Mouse (Mus musculus) liver, embryonic 16.5 days (tissue): ENCODE data around the gene Clic3. TPM values are rescaled to one million over a fixed set of nuclear protein-coding genes. Genes with fewer than 3 reads are reported as not detected.

ENCODE experiments used
- ATAC-seq: fragments of 200-750 bp; cut with Nextera tagmentation; 2 replicates; pipeline ENCODE4 v1.8.0; 2017; ENCODE audit warnings: low read depth, mild to moderate bottlenecking, moderate number of reproducible peaks, moderate library complexity
- H3K27ac ChIP-seq: fragments of 300-500 bp; sonication (generic); 2 replicates; pipeline ENCODE4 v1.5.1; 2014; ENCODE audit warnings: mild to moderate bottlenecking, low read length
- H3K27me3 ChIP-seq: fragments of 300-500 bp; sonication (generic); 2 replicates; pipeline ENCODE4 v1.6.1; 2014; ENCODE audit warnings: low read depth, low read length, mixed read lengths; ENCODE audit not compliant: control insufficient read depth, insufficient read depth
- H3K36me3 ChIP-seq: fragments of 300-500 bp; sonication (generic); 2 replicates; pipeline ENCODE4 v1.6.1; 2014; ENCODE audit warnings: mild to moderate bottlenecking; ENCODE audit not compliant: control insufficient read depth, insufficient read depth
- H3K4me1 ChIP-seq: fragments of 300-500 bp; sonication (generic); 2 replicates; pipeline ENCODE4 v1.6.1; 2014; ENCODE audit warnings: low read depth, low read length, mixed read lengths; ENCODE audit not compliant: control insufficient read depth
- H3K4me2 ChIP-seq: fragments of 300-500 bp; sonication (generic); 2 replicates; pipeline ENCODE4 v1.6.1; 2014; ENCODE audit warnings: low read depth, low read length, mixed read lengths
- H3K4me3 ChIP-seq: fragments of 300-500 bp; sonication (generic); 2 replicates; pipeline ENCODE4 v1.5.1; 2014; ENCODE audit warnings: low read depth, mild to moderate bottlenecking, low read length
- H3K9ac ChIP-seq: fragments of 300-500 bp; sonication (generic); 2 replicates; pipeline ENCODE4 v1.6.1; 2014; ENCODE audit warnings: low read depth, low read length
- H3K9me3 ChIP-seq: fragments of 300-500 bp; sonication (generic); replicated peaks from 2 replicates; pipeline ENCODE4 v1.6.1; 2016; ENCODE audit warnings: low read length; ENCODE audit not compliant: control insufficient read depth
- WGBS: fragments of 180-500 bp; shearing (Covaris S2); extraction: QIAGEN DNeasy Blood & Tissue Kit; methylation state at CpG from one replicate; pipeline ENCODE4 v1.1.7; 2014; ENCODE audit not compliant: insufficient replicate concordance; 5-methylcytosine and 5-hydroxymethylcytosine counted together
- polyA plus RNA-seq: library from polyadenylated mRNA; unstranded; fragments of >200 nt; fragmentation: Nextera tagmentation; extraction: Ambion mirVana; gene quantifications from 2 replicates; pipeline ENCODE4 v1.2.1, GENCODE M21; 2015

Gene Clic3
- polyA plus RNA-seq, 1 experiment from 2014 or later: 0.54 TPM

DNA sequence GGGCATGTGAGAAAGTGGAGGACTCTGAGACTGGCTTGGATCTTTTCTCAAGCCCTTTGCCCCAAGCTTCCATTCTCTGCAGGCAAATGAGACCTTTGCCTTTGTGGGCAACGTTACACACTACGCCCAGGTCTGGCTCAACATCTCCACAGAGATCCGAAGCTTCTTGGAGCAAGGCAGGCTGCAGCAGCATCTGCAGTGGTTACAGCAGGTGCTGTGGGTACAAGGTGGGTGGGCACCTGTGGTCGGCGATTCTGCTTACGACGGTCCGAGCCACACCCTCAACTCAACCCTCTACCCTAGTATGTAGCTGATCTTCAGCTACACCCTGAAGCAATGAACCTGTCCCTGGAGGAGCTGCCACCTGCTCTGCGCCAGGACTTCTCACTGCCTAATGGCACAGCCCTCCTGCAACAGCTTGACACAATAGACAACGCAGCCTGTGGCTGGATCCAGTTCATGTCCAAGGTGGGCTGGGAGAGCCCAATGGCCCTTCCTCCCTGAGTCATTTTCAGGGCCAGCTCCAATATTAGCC lies 20.3 kb upstream of the Clic3 start:
- no peaks in the 10 kb centered on the region for H3K27me3 ChIP-seq
- WGBS: 79% methylated on average over 10 of the region's 10 CpGs
- no peak overlapping the region for H3K9ac ChIP-seq
- no peaks in the 10 kb centered on the region for H3K36me3 ChIP-seq
- no peaks in the 10 kb centered on the region for H3K9me3 ChIP-seq
- no peak overlapping the region for H3K27ac ChIP-seq
- ATAC-seq: no peak
- H3K4me1 ChIP-seq: no peaks in the 10 kb centered on the region; the same call in 1 of the 2 replicates
- H3K4me3 ChIP-seq: no peak overlapping the region
- no peak overlapping the region for H3K4me2 ChIP-seq

DNA sequence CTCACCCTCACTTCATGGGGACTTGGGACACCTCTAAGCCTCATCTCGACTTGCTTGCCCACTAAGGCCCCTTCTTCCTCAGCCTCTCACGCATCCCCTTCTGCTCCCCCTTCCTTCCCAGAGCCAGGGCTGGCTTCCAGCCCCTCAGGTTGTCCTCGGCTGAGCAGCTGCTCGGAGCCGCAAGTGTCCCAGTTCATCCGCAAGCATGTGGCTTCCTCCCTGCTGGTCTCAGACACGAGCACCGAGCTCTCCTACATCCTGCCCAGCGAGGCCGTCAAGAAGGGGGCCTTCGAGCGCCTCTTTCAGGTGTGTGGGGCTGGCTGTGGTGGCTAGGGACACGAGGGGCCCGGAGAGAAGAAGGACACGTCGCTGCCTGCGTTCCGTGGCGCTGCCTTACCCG lies 15.6 kb upstream of the Clic3 start:
- Histone ChIP-seq H3K9me3 (no peaks in the 10 kb centered on the region), H3K4me1 (no peaks in the 10 kb centered on the region), H3K9ac (no peak overlapping the region), H3K27me3 (no peaks in the 10 kb centered on the region), H3K36me3 (no peaks in the 10 kb centered on the region), H3K27ac (no peak overlapping the region), H3K4me2 (no peak overlapping the region), H3K4me3 (no peak overlapping the region)
- WGBS: 76% methylated on average over 20 of the region's 20 CpGs
- ATAC-seq: no peak

DNA sequence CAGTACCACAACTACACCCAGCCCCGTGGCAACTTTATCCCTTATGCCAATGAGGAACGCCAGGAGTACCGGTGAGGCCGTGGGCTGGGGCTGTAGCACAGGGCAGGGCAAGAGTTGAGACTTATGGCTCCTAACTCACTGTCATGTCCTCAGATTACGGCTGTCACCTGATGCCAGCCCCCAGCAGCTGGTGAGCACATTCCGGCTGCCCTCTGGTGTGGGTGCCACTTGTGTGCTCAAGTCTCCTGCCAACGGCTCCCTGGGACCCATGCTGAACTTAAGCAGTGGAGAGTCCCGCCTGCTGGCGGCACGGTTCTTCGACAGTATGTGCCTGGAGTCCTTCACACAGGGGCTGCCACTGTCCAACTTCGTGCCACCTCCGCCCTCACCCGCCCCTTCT lies 14.0 kb upstream of the Clic3 start:
- Histone ChIP-seq H3K9ac (no peak overlapping the region), H3K27ac (no peak overlapping the region), H3K4me2 (no peak overlapping the region), H3K4me3 (no peak overlapping the region), H3K36me3 (no peaks in the 10 kb centered on the region), H3K27me3 (no peaks in the 10 kb centered on the region), H3K4me1 (no peaks in the 10 kb centered on the region), H3K9me3 (no peaks in the 10 kb centered on the region)
- 78% methylated on average over 14 of the region's 14 CpGs for WGBS
- ATAC-seq: no peak

DNA sequence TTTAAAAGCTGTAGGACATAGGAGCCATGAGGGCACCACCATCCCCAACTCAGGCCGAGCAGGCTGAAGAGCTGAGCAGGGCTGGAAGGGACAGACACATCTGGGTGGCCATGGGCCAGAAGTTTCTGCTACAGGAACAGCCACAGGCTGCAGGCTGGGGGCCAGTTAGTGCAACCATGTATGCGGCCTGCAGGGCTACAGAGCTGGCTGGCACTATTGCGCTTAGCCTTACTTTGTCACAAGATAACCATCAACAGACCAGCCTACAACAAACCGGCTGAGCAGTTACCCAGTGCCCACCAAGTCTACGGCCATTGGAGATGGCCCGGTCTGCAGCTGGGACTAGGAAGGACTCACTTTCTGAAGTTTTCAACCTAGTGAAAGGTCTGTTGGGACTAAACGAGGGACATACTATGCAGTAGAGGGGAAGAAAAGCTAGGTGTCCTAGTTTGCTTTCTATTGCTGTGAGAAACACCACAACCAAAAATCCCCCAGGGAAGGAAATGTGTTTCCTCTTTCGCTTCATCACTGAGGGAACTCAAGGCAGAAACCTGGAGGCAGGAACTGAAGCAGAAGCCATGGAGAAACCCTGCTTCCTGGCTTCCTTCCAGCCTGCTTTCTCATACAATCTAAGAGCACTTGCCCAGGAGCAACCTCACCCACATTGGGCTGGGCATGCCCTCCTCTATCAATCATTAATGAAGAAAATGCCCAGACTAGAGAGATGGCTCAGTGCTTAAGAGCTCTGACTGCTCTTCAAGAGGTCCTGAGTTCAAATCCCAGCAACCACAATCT lies 5.6 kb upstream of the Clic3 start:
- no peak overlapping the region for H3K9ac ChIP-seq
- H3K4me1 ChIP-seq: no peaks in the 10 kb centered on the region
- H3K27me3 ChIP-seq: no peaks in the 10 kb centered on the region
- H3K4me2 ChIP-seq: no peak overlapping the region
- no peaks in the 10 kb centered on the region for H3K9me3 ChIP-seq
- no peak overlapping the region for H3K27ac ChIP-seq
- H3K4me3 ChIP-seq: no peak overlapping the region
- H3K36me3 ChIP-seq: no peaks in the 10 kb centered on the region
- ATAC-seq: no peak
- WGBS: 44% methylated on average over 8 of the region's 8 CpGs

DNA sequence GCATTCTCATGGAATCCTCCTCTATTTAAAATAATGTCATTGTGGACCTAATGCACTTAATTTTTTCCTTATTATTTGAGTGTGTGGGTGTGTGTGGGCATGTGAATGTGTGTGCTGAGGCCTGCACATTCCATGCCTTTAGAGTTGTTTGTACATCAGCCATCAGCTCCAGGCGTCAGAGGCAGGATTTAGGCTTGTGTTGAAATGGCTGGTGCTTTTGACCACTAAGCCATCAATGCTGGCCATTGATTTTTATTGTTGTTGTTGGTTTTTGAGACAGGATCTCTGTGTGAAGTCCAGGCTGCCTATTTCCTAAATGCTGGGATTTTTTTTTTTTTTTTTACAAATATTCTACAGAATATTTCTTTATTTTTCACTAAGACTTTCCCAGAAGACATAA lies 3.7 kb upstream of the Clic3 start:
- no peaks in the 10 kb centered on the region for H3K9me3 ChIP-seq
- H3K4me2 ChIP-seq: no peak overlapping the region
- H3K9ac ChIP-seq: no peak overlapping the region
- ATAC-seq: no peak
- no peaks in the 10 kb centered on the region for H3K4me1 ChIP-seq
- 29% methylated on average over 1 of the region's 1 CpGs for WGBS
- H3K36me3 ChIP-seq: no peaks in the 10 kb centered on the region
- no peak overlapping the region for H3K27ac ChIP-seq
- H3K27me3 ChIP-seq: no peaks in the 10 kb centered on the region
- H3K4me3 ChIP-seq: no peak overlapping the region

DNA sequence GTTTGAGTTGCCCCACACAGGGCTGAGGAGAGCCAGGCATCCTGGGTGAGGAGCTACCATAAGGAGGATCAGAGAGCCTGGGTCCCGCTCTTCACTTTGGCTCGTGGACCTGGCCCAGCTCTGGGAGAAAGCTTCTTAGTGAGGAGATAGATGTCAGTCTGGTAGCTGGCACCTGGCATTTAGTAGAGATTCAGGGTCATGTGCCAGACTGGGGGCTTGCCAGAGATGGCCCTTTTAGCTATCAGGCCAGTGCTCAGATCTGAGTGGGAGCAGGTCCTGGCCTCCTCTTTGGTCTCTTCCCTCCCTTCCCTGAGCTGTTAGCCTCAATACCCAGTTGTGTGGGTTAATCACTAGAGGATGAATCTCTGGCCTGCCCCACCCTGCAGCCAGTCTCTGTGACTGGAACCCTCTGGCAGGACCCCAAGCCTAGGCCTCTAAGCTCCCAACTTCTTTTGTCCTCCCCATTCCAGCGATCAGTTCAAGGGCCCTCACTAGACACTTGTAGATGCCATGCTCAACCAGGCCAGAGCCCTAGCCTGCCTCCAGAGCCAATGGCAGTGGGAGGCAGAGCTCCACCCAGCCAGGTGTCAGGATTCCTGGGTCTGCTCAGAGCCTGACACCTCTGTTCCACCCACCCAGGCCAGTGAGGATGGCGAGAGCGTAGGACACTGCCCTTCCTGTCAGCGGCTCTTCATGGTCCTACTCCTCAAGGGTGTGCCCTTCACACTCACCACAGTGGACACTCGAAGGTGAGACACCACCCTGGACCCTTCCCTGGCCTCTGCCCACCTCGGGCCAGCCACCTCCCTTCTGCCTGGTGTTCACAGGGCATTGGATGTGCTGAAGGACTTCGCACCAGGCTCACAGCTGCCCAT lies 621 bp downstream of the Clic3 start:
- Histone ChIP-seq H3K27ac (no peak overlapping the region), H3K4me2 (no peak overlapping the region), H3K36me3 (no peaks in the 10 kb centered on the region), H3K4me1 (peaks cover 24% of the 10 kb centered on the region), H3K27me3 (no peaks in the 10 kb centered on the region), H3K9ac (no peak overlapping the region), H3K4me3 (no peak overlapping the region), H3K9me3 (no peaks in the 10 kb centered on the region)
- no peak for ATAC-seq
- 69% methylated on average over 9 of the region's 9 CpGs for WGBS

DNA sequence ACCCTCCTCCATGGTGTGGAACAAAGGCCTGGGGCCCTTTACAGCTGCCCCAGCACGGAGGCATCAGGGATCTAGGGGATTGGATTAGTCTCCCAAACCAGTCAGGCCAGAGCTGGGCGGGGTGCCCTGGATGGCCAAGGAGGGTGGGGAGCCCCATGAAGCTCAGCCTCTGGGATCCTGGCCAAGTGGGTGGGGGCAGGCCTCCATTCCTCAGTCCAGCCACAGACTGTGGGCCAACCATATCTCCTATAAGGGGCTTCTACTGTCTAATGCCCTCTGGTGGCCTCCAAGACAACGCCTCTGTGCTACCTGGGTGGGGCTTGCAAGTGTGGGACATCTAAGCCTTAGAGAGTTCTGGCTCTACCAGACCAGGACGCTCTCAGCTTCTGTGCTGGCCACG lies 2.3 kb downstream of the Clic3 start:
- H3K9ac ChIP-seq: no peak overlapping the region
- H3K4me1 ChIP-seq: peaks cover 24% of the 10 kb centered on the region
- WGBS: 63% methylated on average over 5 of the region's 5 CpGs
- H3K36me3 ChIP-seq: no peaks in the 10 kb centered on the region
- H3K9me3 ChIP-seq: no peaks in the 10 kb centered on the region
- no peak overlapping the region for H3K4me3 ChIP-seq
- no peak overlapping the region for H3K27ac ChIP-seq
- ATAC-seq: no peak
- no peaks in the 10 kb centered on the region for H3K27me3 ChIP-seq
- no peak overlapping the region for H3K4me2 ChIP-seq

DNA sequence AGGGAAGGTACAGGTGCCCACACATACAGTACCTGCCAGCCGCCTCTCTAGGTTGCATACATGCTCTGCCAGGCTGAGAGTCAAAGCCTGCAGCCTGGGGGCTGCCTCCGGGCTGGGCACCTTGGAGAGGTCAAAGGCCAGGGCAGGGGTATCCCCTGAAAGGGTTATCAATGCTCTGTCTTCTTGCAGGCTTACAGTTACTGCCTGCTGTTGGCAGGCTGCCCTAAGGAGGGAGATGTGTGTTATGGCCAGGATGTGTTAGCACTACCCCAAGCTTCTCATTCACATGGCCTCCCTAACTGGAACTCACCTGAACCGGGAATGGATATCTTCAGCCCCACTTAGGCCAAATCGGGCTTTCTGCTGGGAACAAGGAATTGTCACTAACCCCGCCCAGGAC lies 3.5 kb downstream of the Clic3 start:
- H3K4me3 ChIP-seq: peak overlapping the region; percentile 88
- peak overlapping the region; percentile 78 for H3K4me2 ChIP-seq
- H3K27ac ChIP-seq: no peak overlapping the region; the same call in 1 of the 2 replicates
- no peak for ATAC-seq
- H3K36me3 ChIP-seq: no peaks in the 10 kb centered on the region
- H3K9ac ChIP-seq: peak overlapping the region; percentile 85
- H3K4me1 ChIP-seq: peaks cover 24% of the 10 kb centered on the region
- no peaks in the 10 kb centered on the region for H3K27me3 ChIP-seq
- WGBS: 33% methylated on average over 5 of the region's 5 CpGs
- no peaks in the 10 kb centered on the region for H3K9me3 ChIP-seq
